Comparison of ENCODE assay signal across 11 mouse cellular contexts in genomic region chrX:143099044-143099754, GRCm38 (mm10). TPM values are rescaled to one million over a fixed set of nuclear protein-coding genes. Genes with fewer than 3 reads are reported as not detected.
DNase-seq lines count a peak whose midpoint lies in the region; ATAC-seq lines count a peak whose summit lies in the region.
"Had no signal": no experiment of that assay in that cellular context is flagged by ENCODE, and none has a peak within 500 bp of the region (broad histone marks: within the 10 kb centered on the region; RNA-seq: fewer than 3 reads in every experiment).

Rtl9 (plus strand) TSS chrX:143099594.

- peak; percentile 18 for DNase-seq in MN1 (ENCODE audit: low spot score)
- peak; percentile 55 for DNase-seq in embryo, embryonic 10 days (ENCODE audit: low spot score)
- DNase-seq in limb, embryonic 11.5 days (ENCODE audit: low spot score), result peak; percentile 48
- DNase-seq in urinary bladder, adult 2 months (ENCODE audit: low spot score), result no peak
- DNase-seq in urinary bladder, postnatal 14 days (ENCODE audit: low spot score), result no peak

- H3K4me2 ChIP-seq in kidney, embryonic 14.5 days (replicated peaks; ENCODE audit: low read depth, low read length), result no peak within 1 kb of the TSS
- no peak within 1 kb of the TSS for H3K4me2 ChIP-seq in kidney, embryonic 16.5 days (replicated peaks; ENCODE audit: low read depth, low read length)
- H3K4me2 ChIP-seq in limb, embryonic 11.5 days (ENCODE audit: low read depth, severe bottlenecking), result no peak within 1 kb of the TSS
- H3K4me2 ChIP-seq in neural tube, embryonic 15.5 days, result no peak within 1 kb of the TSS
- H3K4me2 ChIP-seq: embryonic facial prominence, embryonic 13.5 days; limb, embryonic 15.5 days; stomach, embryonic 15.5 days had no signal

- no peaks in the 10 kb centered on the region for H3K27me3 ChIP-seq in kidney, embryonic 14.5 days (ENCODE audit: control insufficient read depth, insufficient read depth, low read length)
- H3K27me3 ChIP-seq in kidney, embryonic 16.5 days (ENCODE audit: insufficient read depth, low read length), result peaks cover 7% of the 10 kb centered on the region; the same call in 1 of the 2 replicates
- H3K27me3 ChIP-seq in limb, embryonic 11.5 days (ENCODE audit: control insufficient read depth, insufficient read depth, low read length), result no peaks in the 10 kb centered on the region
- peaks cover 11% of the 10 kb centered on the region; the same call in 1 of the 2 replicates for H3K27me3 ChIP-seq in neural tube, embryonic 15.5 days (replicated peaks)
- H3K27me3 ChIP-seq: stomach, embryonic 15.5 days had no signal

- H3K4me3 ChIP-seq in kidney, embryonic 14.5 days (ENCODE audit: low read length), result no peak within 1 kb of the TSS
- H3K4me3 ChIP-seq in kidney, embryonic 16.5 days (ENCODE audit: low read length), result no peak within 1 kb of the TSS
- no peak within 1 kb of the TSS for H3K4me3 ChIP-seq in limb, embryonic 11.5 days (ENCODE audit: low read depth, low read length)
- H3K4me3 ChIP-seq in neural tube, embryonic 15.5 days (replicated peaks), result no peak within 1 kb of the TSS
- H3K4me3 ChIP-seq: embryonic facial prominence, embryonic 13.5 days; limb, embryonic 15.5 days; stomach, embryonic 15.5 days had no signal

- H3K4me1 ChIP-seq in kidney, embryonic 14.5 days (ENCODE audit: control insufficient read depth, insufficient read depth, low read length), result no peaks in the 10 kb centered on the region
- no peaks in the 10 kb centered on the region for H3K4me1 ChIP-seq in kidney, embryonic 16.5 days (ENCODE audit: insufficient read depth, low read length)
- no peaks in the 10 kb centered on the region for H3K4me1 ChIP-seq in limb, embryonic 11.5 days (ENCODE audit: control insufficient read depth, insufficient read depth, low read length)
- no peaks in the 10 kb centered on the region for H3K4me1 ChIP-seq in neural tube, embryonic 15.5 days
- H3K4me1 ChIP-seq: embryonic facial prominence, embryonic 13.5 days; limb, embryonic 15.5 days; stomach, embryonic 15.5 days had no signal

- H3K36me3 ChIP-seq in kidney, embryonic 14.5 days (ENCODE audit: control insufficient read depth, insufficient read depth, low read length), result no peaks in the 10 kb centered on the region
- no peaks in the 10 kb centered on the region for H3K36me3 ChIP-seq in kidney, embryonic 16.5 days (ENCODE audit: insufficient read depth, low read length)
- H3K36me3 ChIP-seq in limb, embryonic 11.5 days (ENCODE audit: control insufficient read depth, insufficient read depth, low read length), result no peaks in the 10 kb centered on the region
- no peaks in the 10 kb centered on the region for H3K36me3 ChIP-seq in neural tube, embryonic 15.5 days
- H3K36me3 ChIP-seq: embryonic facial prominence, embryonic 13.5 days; limb, embryonic 15.5 days; stomach, embryonic 15.5 days had no signal

- ATAC-seq in kidney, embryonic 14.5 days (ENCODE audit: low FRiP score, low TSS enrichment), result peak; percentile 49; the same call in 1 of the 2 replicates
- no peak for ATAC-seq in kidney, embryonic 16.5 days (ENCODE audit: low FRiP score, low TSS enrichment)
- ATAC-seq in limb, embryonic 11.5 days (ENCODE audit: insufficient number of reproducible peaks, low FRiP score, low TSS enrichment, low read depth), result no peak
- ATAC-seq in neural tube, embryonic 15.5 days (ENCODE audit: low FRiP score), result peak; percentile 68

- 94% methylated on average over 1 of the region's 1 CpGs for WGBS in kidney, embryonic 14.5 days
- 84% methylated on average over 1 of the region's 1 CpGs for WGBS in kidney, embryonic 16.5 days
- WGBS in limb, embryonic 11.5 days, result 97% methylated on average over 1 of the region's 1 CpGs
- 100% methylated on average over 1 of the region's 1 CpGs for WGBS in neural tube, embryonic 15.5 days

- H3K9me3 ChIP-seq in kidney, embryonic 14.5 days (ENCODE audit: control insufficient read depth, low read length), result no peaks in the 10 kb centered on the region
- H3K9me3 ChIP-seq in kidney, embryonic 16.5 days (ENCODE audit: low read length), result no peaks in the 10 kb centered on the region
- no peaks in the 10 kb centered on the region for H3K9me3 ChIP-seq in limb, embryonic 11.5 days (ENCODE audit: control insufficient read depth, low read length)
- no peaks in the 10 kb centered on the region for H3K9me3 ChIP-seq in neural tube, embryonic 15.5 days (replicated peaks)
- H3K9me3 ChIP-seq: embryonic facial prominence, embryonic 13.5 days; limb, embryonic 15.5 days; stomach, embryonic 15.5 days had no signal

- H3K27ac ChIP-seq in kidney, embryonic 14.5 days (ENCODE audit: low read depth, low read length), result no peak within 1 kb of the TSS
- H3K27ac ChIP-seq in kidney, embryonic 16.5 days (ENCODE audit: low read length), result no peak within 1 kb of the TSS
- H3K27ac ChIP-seq in limb, embryonic 11.5 days (replicated peaks; ENCODE audit: low read depth, low read length), result no peak within 1 kb of the TSS
- no peak within 1 kb of the TSS for H3K27ac ChIP-seq in neural tube, embryonic 15.5 days (replicated peaks)
- H3K27ac ChIP-seq: embryonic facial prominence, embryonic 13.5 days; limb, embryonic 15.5 days; stomach, embryonic 15.5 days had no signal

- no peak within 1 kb of the TSS for H3K9ac ChIP-seq in kidney, embryonic 14.5 days (ENCODE audit: low read depth, low read length)
- no peak within 1 kb of the TSS for H3K9ac ChIP-seq in kidney, embryonic 16.5 days (replicated peaks; ENCODE audit: low read length)
- H3K9ac ChIP-seq in limb, embryonic 11.5 days (ENCODE audit: low read length), result no peak within 1 kb of the TSS
- no peak within 1 kb of the TSS for H3K9ac ChIP-seq in neural tube, embryonic 15.5 days (replicated peaks)
- H3K9ac ChIP-seq: embryonic facial prominence, embryonic 13.5 days; limb, embryonic 15.5 days; stomach, embryonic 15.5 days had no signal

RNA-seq across cellular contexts. Expression of gene Rtl9, which starts in this region (rescaled TPM):
- polyA plus RNA-seq in kidney, embryonic 14.5 days (2014; fragmentation: Nextera tagmentation; extraction: Ambion mirVana), result 0.13 and 0.14 TPM in 2 replicates
- 0.06 and 0.09 TPM in 2 replicates for polyA plus RNA-seq in kidney, embryonic 16.5 days (2015; fragmentation: Nextera tagmentation; extraction: Ambion mirVana)
- polyA plus RNA-seq in limb, embryonic 11.5 days (2014; fragmentation: Nextera tagmentation; extraction: Ambion mirVana), result 0.61 and 0.91 TPM in 2 replicates
- polyA plus RNA-seq in neural tube, embryonic 15.5 days (2015; fragmentation: Nextera tagmentation; extraction: Ambion mirVana), result 0.44 and 0.61 TPM in 2 replicates
- polyA plus RNA-seq in urinary bladder, adult 2 months (2012; rRNA removed), result 0.10 and 0.31 TPM in 2 replicates

Comparison
In these comparisons a context has a peak if more than half of its experiments do, and no peak if none do; other contexts are left out.
1. Peak in ATAC-seq in kidney, embryonic 14.5 days; RNA of the gene not detected or under 1 TPM.
2. Peak in DNase-seq in limb, embryonic 11.5 days; RNA of the gene not detected or under 1 TPM.
3. Peak in ATAC-seq in neural tube, embryonic 15.5 days; RNA of the gene not detected or under 1 TPM.
4. DNase-seq: peak in MN1 (single experiment) and embryo, embryonic 10 days (single experiment); none in urinary bladder, adult 2 months (single experiment) and urinary bladder, postnatal 14 days (single experiment).